21 mouse cellular contexts compared by ENCODE assay signal in the genomic region with DNA sequence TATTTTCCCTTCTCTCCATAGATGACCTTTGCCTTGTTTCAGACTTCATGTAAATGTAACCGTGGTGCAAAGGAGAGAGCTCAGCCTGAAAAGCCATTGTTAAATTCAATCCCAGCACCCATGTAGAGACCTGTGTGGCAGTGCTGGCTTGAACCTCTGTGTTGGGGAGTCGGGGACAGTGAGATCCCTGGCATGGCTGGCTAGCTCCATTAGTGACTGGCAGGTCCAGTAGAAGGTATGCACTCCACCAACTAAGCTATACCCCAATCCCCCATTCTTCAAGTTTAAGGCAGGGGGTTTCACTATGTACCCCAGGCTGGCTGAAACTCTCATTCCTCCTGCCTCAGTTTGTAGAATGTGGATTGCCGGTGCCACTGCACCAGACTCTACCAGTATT. TPM values are rescaled to one million over a fixed set of nuclear protein-coding genes. Genes with fewer than 3 reads are reported as not detected.
DNase-seq lines count a peak whose midpoint lies in the region; ATAC-seq and TF ChIP-seq lines count a peak whose summit lies in the region.
"Had no signal": no experiment of that assay in that cellular context is flagged by ENCODE, and none has a peak within 500 bp of the region (broad histone marks: within the 10 kb centered on the region; RNA-seq: fewer than 3 reads in every experiment).

No protein-coding gene starts in this region.

- DNase-seq in heart, adult 9 months (ENCODE audit: low spot score in 2 of 2), result no peak
- no peak for DNase-seq in heart, postnatal 4 days
- no peak for DNase-seq in liver, postnatal 0 days
- no peak for DNase-seq in midbrain, postnatal 0 days (ENCODE audit: low spot score)
- DNase-seq: adrenal gland, adult 2 months; adrenal gland, postnatal 25 days; cerebellum, adult 18-20 months; cerebellum, adult 9-11 months; cerebellum, postnatal 36 days; gastrocnemius, postnatal 10 days; kidney, adult 8-10 months had no signal

- peak overlapping the region; percentile 47 for H3K9ac ChIP-seq in heart, embryonic 11.5 days (ENCODE audit: low read depth, low read length)
- peak overlapping the region; percentile 32 for H3K9ac ChIP-seq in heart, embryonic 15.5 days
- no peak overlapping the region for H3K9ac ChIP-seq in liver, postnatal 0 days (replicated peaks)
- no peak overlapping the region for H3K9ac ChIP-seq in liver, embryonic 12.5 days
- no peak overlapping the region for H3K9ac ChIP-seq in midbrain, postnatal 0 days (replicated peaks; ENCODE audit: low read length, poor library complexity, severe bottlenecking)
- H3K9ac ChIP-seq: embryonic facial prominence, embryonic 13.5 days; forebrain, embryonic 12.5 days; hindbrain, embryonic 15.5 days had no signal

- H3K4me3 ChIP-seq in heart, embryonic 11.5 days (ENCODE audit: low read depth, low read length), result peak overlapping the region; percentile 21; the same call in 1 of the 2 replicates
- peak overlapping the region; percentile 14 for H3K4me3 ChIP-seq in heart, embryonic 15.5 days
- H3K4me3 ChIP-seq in liver, postnatal 0 days (ENCODE audit: low read depth, low read length), result no peak overlapping the region
- H3K4me3 ChIP-seq in liver, embryonic 12.5 days, result no peak overlapping the region
- H3K4me3 ChIP-seq in midbrain, postnatal 0 days (ENCODE audit: low read depth, low read length), result no peak overlapping the region
- H3K4me3 ChIP-seq: embryonic facial prominence, embryonic 13.5 days; forebrain, embryonic 12.5 days; hindbrain, embryonic 10.5 days; hindbrain, embryonic 15.5 days had no signal

- H3K27me3 ChIP-seq in heart, embryonic 11.5 days (ENCODE audit: control insufficient read depth, insufficient read depth, low read length), result peaks cover 6% of the 10 kb centered on the region; the same call in 1 of the 2 replicates
- H3K27me3 ChIP-seq in heart, embryonic 15.5 days, result no peaks in the 10 kb centered on the region
- peaks cover 45% of the 10 kb centered on the region for H3K27me3 ChIP-seq in liver, postnatal 0 days (ENCODE audit: insufficient read depth, low read length)
- H3K27me3 ChIP-seq in liver, embryonic 12.5 days (replicated peaks), result peaks cover 75% of the 10 kb centered on the region
- peaks cover 26% of the 10 kb centered on the region for H3K27me3 ChIP-seq in midbrain, postnatal 0 days (ENCODE audit: insufficient read depth, low read length)

- peak overlapping the region; percentile 89 for H3K4me2 ChIP-seq in heart, embryonic 11.5 days
- H3K4me2 ChIP-seq in heart, embryonic 15.5 days, result peak overlapping the region; percentile 83
- H3K4me2 ChIP-seq in liver, postnatal 0 days (ENCODE audit: low read depth, low read length), result no peak overlapping the region
- H3K4me2 ChIP-seq in liver, embryonic 12.5 days, result no peak overlapping the region
- H3K4me2 ChIP-seq in midbrain, postnatal 0 days (ENCODE audit: low read depth, low read length, poor library complexity, severe bottlenecking), result no peak overlapping the region
- H3K4me2 ChIP-seq: embryonic facial prominence, embryonic 13.5 days; forebrain, embryonic 12.5 days; hindbrain, embryonic 15.5 days had no signal

- H3K4me1 ChIP-seq in heart, embryonic 11.5 days (ENCODE audit: control insufficient read depth, insufficient read depth, low read length), result peaks cover 67% of the 10 kb centered on the region
- H3K4me1 ChIP-seq in heart, embryonic 15.5 days (replicated peaks), result peaks cover 70% of the 10 kb centered on the region
- peaks cover 28% of the 10 kb centered on the region for H3K4me1 ChIP-seq in liver, postnatal 0 days (ENCODE audit: insufficient read depth)
- H3K4me1 ChIP-seq in liver, embryonic 12.5 days, result peaks cover 46% of the 10 kb centered on the region
- H3K4me1 ChIP-seq in midbrain, postnatal 0 days (ENCODE audit: insufficient read depth, low read length), result peaks cover 4% of the 10 kb centered on the region; the same call in 1 of the 2 replicates

- TF ChIP-seq CTCF in liver, postnatal 0 days (IDR thresholded peaks at IDR 0.05; ENCODE audit: low read depth), result no peak
- no peak for TF ChIP-seq CTCF in midbrain, postnatal 0 days (IDR thresholded peaks at IDR 0.05)

- no peaks in the 10 kb centered on the region for H3K9me3 ChIP-seq in heart, embryonic 11.5 days (replicated peaks; ENCODE audit: control insufficient read depth, low read length)
- H3K9me3 ChIP-seq in heart, embryonic 15.5 days (replicated peaks), result no peaks in the 10 kb centered on the region
- no peaks in the 10 kb centered on the region for H3K9me3 ChIP-seq in liver, postnatal 0 days (ENCODE audit: low read length)
- no peaks in the 10 kb centered on the region for H3K9me3 ChIP-seq in liver, embryonic 12.5 days (replicated peaks)
- no peaks in the 10 kb centered on the region for H3K9me3 ChIP-seq in midbrain, postnatal 0 days (ENCODE audit: low read length)
- H3K9me3 ChIP-seq: embryonic facial prominence, embryonic 13.5 days; forebrain, embryonic 12.5 days; hindbrain, embryonic 10.5 days; hindbrain, embryonic 15.5 days had no signal

- 70% methylated on average over 3 of the region's 3 CpGs for WGBS in heart, embryonic 11.5 days (ENCODE audit: insufficient replicate concordance)
- 58% methylated on average over 3 of the region's 3 CpGs for WGBS in heart, embryonic 15.5 days
- WGBS in liver, postnatal 0 days (ENCODE audit: insufficient replicate concordance), result 74% methylated on average over 3 of the region's 3 CpGs
- 65% methylated on average over 3 of the region's 3 CpGs for WGBS in liver, embryonic 12.5 days (ENCODE audit: insufficient replicate concordance)
- 83% methylated on average over 3 of the region's 3 CpGs for WGBS in midbrain, postnatal 0 days

- TF ChIP-seq EP300 in liver, postnatal 0 days (IDR thresholded peaks at IDR 0.05; ENCODE audit: low read depth), result no peak

- H3K27ac ChIP-seq in heart, embryonic 11.5 days (ENCODE audit: low read depth, low read length), result peak overlapping the region; percentile 97
- H3K27ac ChIP-seq in heart, embryonic 15.5 days, result peak overlapping the region; percentile 95
- H3K27ac ChIP-seq in liver, postnatal 0 days (ENCODE audit: low read depth), result no peak overlapping the region
- H3K27ac ChIP-seq in liver, embryonic 12.5 days, result no peak overlapping the region
- H3K27ac ChIP-seq in midbrain, postnatal 0 days (ENCODE audit: low read depth, low read length), result no peak overlapping the region
- H3K27ac ChIP-seq: embryonic facial prominence, embryonic 13.5 days; forebrain, embryonic 12.5 days; hindbrain, embryonic 15.5 days had no signal

- no peak for ATAC-seq in heart, embryonic 11.5 days (replicated peaks; ENCODE audit: insufficient number of reproducible peaks, low FRiP score, low TSS enrichment)
- no peak for ATAC-seq in heart, embryonic 15.5 days (replicated peaks; ENCODE audit: insufficient number of reproducible peaks, insufficient read depth, low FRiP score, low read depth)
- peak; percentile 14; the same call in 1 of the 2 replicates for ATAC-seq in liver, postnatal 0 days
- no peak for ATAC-seq in liver, embryonic 12.5 days
- no peak for ATAC-seq in midbrain, postnatal 0 days (ENCODE audit: low FRiP score)
- ATAC-seq: forebrain, embryonic 16.5 days; inflammation-experienced regulatory T-cells, adult 6 months; intestine, postnatal 0 days had no signal

- no peaks in the 10 kb centered on the region for H3K36me3 ChIP-seq in heart, embryonic 11.5 days (ENCODE audit: control insufficient read depth, insufficient read depth, low read length)
- H3K36me3 ChIP-seq in heart, embryonic 15.5 days, result no peaks in the 10 kb centered on the region
- no peaks in the 10 kb centered on the region for H3K36me3 ChIP-seq in liver, postnatal 0 days (replicated peaks; ENCODE audit: insufficient read depth, low read length)
- no peaks in the 10 kb centered on the region for H3K36me3 ChIP-seq in liver, embryonic 12.5 days
- no peaks in the 10 kb centered on the region for H3K36me3 ChIP-seq in midbrain, postnatal 0 days (ENCODE audit: insufficient read depth, low read length)
- H3K36me3 ChIP-seq: embryonic facial prominence, embryonic 13.5 days; forebrain, embryonic 12.5 days; hindbrain, embryonic 10.5 days; hindbrain, embryonic 15.5 days had no signal

RNA-seq across cellular contexts. Expression of a gene that starts 2.3 kb away (rescaled TPM):
- polyA plus RNA-seq in heart, embryonic 11.5 days (2014; fragmentation: Nextera tagmentation; extraction: Ambion mirVana), result 31.5 and 33.0 TPM in 2 replicates
- polyA plus RNA-seq in heart, embryonic 15.5 days (2015; fragmentation: Nextera tagmentation; extraction: Ambion mirVana), result 24.0 and 24.5 TPM in 2 replicates
- 10 to 100 TPM; 22.8 to 28.0 TPM for total RNA-seq in heart, postnatal 4 days (2021)
- polyA plus RNA-seq in liver, postnatal 0 days (2015; fragmentation: Nextera tagmentation; extraction: Ambion mirVana), result 6.2 and 6.4 TPM in 2 replicates
- polyA plus RNA-seq in liver, embryonic 12.5 days (2016; fragmentation: Nextera tagmentation; extraction: Ambion mirVana), result 2.2 and 2.7 TPM in 2 replicates
- total RNA-seq in midbrain, postnatal 0 days (2014; rRNA removed), result 0.27 TPM in 1 of 2 replicates, not detected in the other
- 0.33 and 0.37 TPM in 2 replicates for polyA plus RNA-seq in midbrain, postnatal 0 days (2015; fragmentation: Nextera tagmentation; extraction: Ambion mirVana)

RNA-seq across cellular contexts. Expression of a gene that starts 13.6 kb away (rescaled TPM):
- polyA plus RNA-seq in heart, embryonic 11.5 days (2014; fragmentation: Nextera tagmentation; extraction: Ambion mirVana), result 18.7 and 20.4 TPM in 2 replicates
- polyA plus RNA-seq in heart, embryonic 15.5 days (2015; fragmentation: Nextera tagmentation; extraction: Ambion mirVana), result 22.9 and 23.4 TPM in 2 replicates
- 10 to 100 TPM; 20.7 to 24.3 TPM for total RNA-seq in heart, postnatal 4 days (2021)
- polyA plus RNA-seq in liver, postnatal 0 days (2015; fragmentation: Nextera tagmentation; extraction: Ambion mirVana), result 2.7 and 3.2 TPM in 2 replicates
- polyA plus RNA-seq in liver, embryonic 12.5 days (2016; fragmentation: Nextera tagmentation; extraction: Ambion mirVana), result 9.6 and 10.0 TPM in 2 replicates
- total RNA-seq in midbrain, postnatal 0 days (2014; rRNA removed), result 57.8 and 60.7 TPM in 2 replicates
- 119 and 123 TPM in 2 replicates for polyA plus RNA-seq in midbrain, postnatal 0 days (2015; fragmentation: Nextera tagmentation; extraction: Ambion mirVana)

RNA-seq across cellular contexts. Expression of a gene that starts 39.1 kb away (rescaled TPM):
- 129 and 136 TPM in 2 replicates for polyA plus RNA-seq in heart, embryonic 11.5 days (2014; fragmentation: Nextera tagmentation; extraction: Ambion mirVana)
- polyA plus RNA-seq in heart, embryonic 15.5 days (2015; fragmentation: Nextera tagmentation; extraction: Ambion mirVana), result 149 and 164 TPM in 2 replicates
- 10 to 100 TPM; 78.3 to 85.3 TPM for total RNA-seq in heart, postnatal 4 days (2021)
- 168 and 183 TPM in 2 replicates for polyA plus RNA-seq in liver, postnatal 0 days (2015; fragmentation: Nextera tagmentation; extraction: Ambion mirVana)
- polyA plus RNA-seq in liver, embryonic 12.5 days (2016; fragmentation: Nextera tagmentation; extraction: Ambion mirVana), result 186 and 192 TPM in 2 replicates
- total RNA-seq in midbrain, postnatal 0 days (2014; rRNA removed), result 5.5 and 8.0 TPM in 2 replicates
- 8.4 and 11.3 TPM in 2 replicates for polyA plus RNA-seq in midbrain, postnatal 0 days (2015; fragmentation: Nextera tagmentation; extraction: Ambion mirVana)

RNA-seq across cellular contexts. Expression of a gene that starts 39.3 kb away (rescaled TPM):
- polyA plus RNA-seq in heart, embryonic 11.5 days (2014; fragmentation: Nextera tagmentation; extraction: Ambion mirVana), result 28.3 and 30.3 TPM in 2 replicates
- 25.8 and 30.5 TPM in 2 replicates for polyA plus RNA-seq in heart, embryonic 15.5 days (2015; fragmentation: Nextera tagmentation; extraction: Ambion mirVana)
- total RNA-seq in heart, postnatal 4 days (2021), result 10 to 100 TPM; 33.0 to 34.4 TPM
- 20.0 and 20.5 TPM in 2 replicates for polyA plus RNA-seq in liver, postnatal 0 days (2015; fragmentation: Nextera tagmentation; extraction: Ambion mirVana)
- 27.1 and 28.1 TPM in 2 replicates for polyA plus RNA-seq in liver, embryonic 12.5 days (2016; fragmentation: Nextera tagmentation; extraction: Ambion mirVana)
- total RNA-seq in midbrain, postnatal 0 days (2014; rRNA removed), result 43.9 and 44.4 TPM in 2 replicates
- 34.6 and 35.9 TPM in 2 replicates for polyA plus RNA-seq in midbrain, postnatal 0 days (2015; fragmentation: Nextera tagmentation; extraction: Ambion mirVana)

RNA-seq across cellular contexts. Expression of a gene that starts 59.9 kb away (rescaled TPM):
- polyA plus RNA-seq in heart, embryonic 11.5 days (2014; fragmentation: Nextera tagmentation; extraction: Ambion mirVana), result 55.0 and 60.0 TPM in 2 replicates
- polyA plus RNA-seq in heart, embryonic 15.5 days (2015; fragmentation: Nextera tagmentation; extraction: Ambion mirVana), result 59.3 and 75.3 TPM in 2 replicates
- 100 to 1,000 TPM; 136 to 147 TPM for total RNA-seq in heart, postnatal 4 days (2021)
- polyA plus RNA-seq in liver, postnatal 0 days (2015; fragmentation: Nextera tagmentation; extraction: Ambion mirVana), result 20.6 and 24.3 TPM in 2 replicates
- 65.1 and 68.4 TPM in 2 replicates for polyA plus RNA-seq in liver, embryonic 12.5 days (2016; fragmentation: Nextera tagmentation; extraction: Ambion mirVana)
- 14.6 and 21.3 TPM in 2 replicates for total RNA-seq in midbrain, postnatal 0 days (2014; rRNA removed)
- polyA plus RNA-seq in midbrain, postnatal 0 days (2015; fragmentation: Nextera tagmentation; extraction: Ambion mirVana), result 16.2 and 16.7 TPM in 2 replicates

Comparison
In these comparisons a context has a peak if more than half of its experiments do, and no peak if none do; other contexts are left out.
1. H3K27ac ChIP-seq: peak in heart, embryonic 11.5 days (single experiment) and heart, embryonic 15.5 days (single experiment); none in liver, postnatal 0 days (single experiment), liver, embryonic 12.5 days (single experiment) and midbrain, postnatal 0 days (single experiment).
2. H3K4me2 ChIP-seq: peak in heart, embryonic 11.5 days (single experiment) and heart, embryonic 15.5 days (single experiment); none in liver, postnatal 0 days (single experiment), liver, embryonic 12.5 days (single experiment) and midbrain, postnatal 0 days (single experiment).
3. H3K4me3 ChIP-seq: peak in heart, embryonic 11.5 days (single experiment) and heart, embryonic 15.5 days (single experiment); none in liver, postnatal 0 days (single experiment), liver, embryonic 12.5 days (single experiment) and midbrain, postnatal 0 days (single experiment).
4. H3K9ac ChIP-seq: peak in heart, embryonic 11.5 days (single experiment) and heart, embryonic 15.5 days (single experiment); none in liver, postnatal 0 days (single experiment), liver, embryonic 12.5 days (single experiment) and midbrain, postnatal 0 days (single experiment).
5. RNA of a gene that starts 39.1 kb away (polyA plus RNA-seq): 186 to 192 TPM in liver, embryonic 12.5 days, 168 to 183 TPM in liver, postnatal 0 days, 149 to 164 TPM in heart, embryonic 15.5 days and 129 to 136 TPM in heart, embryonic 11.5 days; 8.4 to 11.3 TPM in midbrain, postnatal 0 days; every median in the first group is over 10 times any median in the second.